Mouse (Mus musculus): ENCODE measurements at regions not wholly inside any gene's neighbourhood (a gene's known extent, or its start where the extent isn't known, plus 50 kb on each side); places are given as distances from the start of the nearest gene placed in this dataset.
A peak's percentile ranks its signal among the peaks of the same experiment; 100 is the strongest.

DNA sequence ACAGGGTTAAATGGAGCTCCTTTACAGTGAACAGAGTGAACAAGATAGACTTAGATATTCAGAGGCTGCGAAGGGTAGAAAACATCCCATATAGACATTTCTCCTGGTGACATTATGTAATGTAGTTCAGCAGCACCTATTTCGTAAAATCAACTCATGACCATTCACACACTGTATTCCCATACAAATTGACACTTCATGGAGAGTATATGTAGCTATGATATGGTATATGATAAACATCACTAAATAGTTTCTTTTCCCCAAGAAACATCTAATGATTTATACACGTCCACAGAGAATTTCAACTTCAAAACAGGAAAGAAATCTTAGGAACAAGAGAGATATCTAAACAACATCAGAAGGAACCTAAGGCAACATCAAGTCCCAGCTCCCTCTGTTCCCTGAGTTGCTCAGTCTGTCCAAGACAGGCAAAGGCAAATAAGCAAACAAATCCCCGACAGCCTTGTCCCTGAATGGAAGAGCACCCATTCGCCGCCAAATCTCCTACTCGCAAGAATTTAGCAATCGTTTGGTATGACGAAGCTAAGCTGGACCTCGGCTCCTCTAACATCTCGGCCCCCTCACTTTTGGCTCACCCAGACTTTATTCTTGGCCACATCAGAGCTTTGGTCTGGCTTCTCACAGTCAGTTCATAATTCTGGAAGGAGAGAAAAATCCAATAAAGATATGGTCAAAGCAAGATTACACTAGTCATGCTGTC is 148.0 kb downstream of the Cox18 start:
- CTCF ChIA-PET: no interaction called here

DNA sequence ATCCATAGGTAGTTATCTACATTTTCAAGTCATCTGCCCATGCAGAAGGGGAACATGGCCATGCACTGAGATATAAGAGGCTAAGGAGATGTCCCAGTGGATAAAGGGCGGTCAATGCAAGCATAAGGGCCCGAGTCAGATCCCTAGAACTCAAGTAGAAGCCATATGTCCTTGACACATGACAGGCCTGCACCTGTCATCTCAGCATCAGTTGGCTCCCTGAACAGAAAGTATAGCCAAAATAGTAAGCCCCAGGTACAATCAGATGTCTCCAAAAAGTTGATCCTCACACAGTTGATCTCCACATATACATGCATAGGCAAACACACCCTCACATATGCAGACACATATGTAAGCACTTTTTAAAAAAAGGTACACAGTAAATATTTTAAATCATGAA is 152.0 kb downstream of the Cox18 start:
- CTCF ChIA-PET: no interaction called here

More for the DNA sequence above, 148.0 kb downstream of the Cox18 start:
- ATAC-seq: no peak
- in situ Hi-C loops (cut with MboI; ENCODE audit: low pct_unique_long_range_greater_than_20kb): no loop called here
- POLR2A ChIA-PET: no interaction called here
- DNase-seq (ENCODE audit: low read depth, low spot score): no peak
- peaks cover 26% of the 10 kb centered on the region for H3K27me3 ChIP-seq
- no peak for TF ChIP-seq CTCF (IDR thresholded peaks at IDR 0.05)

DNA sequence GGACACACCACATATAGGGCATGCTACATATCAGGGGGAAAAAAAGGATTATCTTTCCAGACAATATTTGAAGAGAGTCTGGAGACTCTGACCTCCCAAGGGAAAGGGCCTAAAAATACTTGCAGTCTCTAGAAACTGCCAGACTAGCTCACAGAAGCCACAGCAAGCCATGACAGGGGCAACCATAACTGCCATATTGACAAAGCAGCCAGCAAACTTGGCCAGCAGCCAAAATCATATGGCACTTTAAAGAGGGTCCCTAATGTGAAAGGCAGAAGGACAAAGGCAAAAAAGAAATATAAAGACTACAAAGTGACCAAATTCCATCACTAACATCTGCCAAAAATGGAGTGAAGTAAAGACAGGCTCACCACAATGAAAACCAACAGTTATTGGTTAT is 155.2 kb downstream of the Cox18 start:
- ATAC-seq (no peak), DNase-seq (ENCODE audit: low read depth, low spot score) (no peak)
- POLR2A ChIA-PET: no interaction called here
- H3K27me3 ChIP-seq: peaks cover 29% of the 10 kb centered on the region
- CTCF ChIA-PET: no interaction called here
- no peak for TF ChIP-seq CTCF (IDR thresholded peaks at IDR 0.05)
- in situ Hi-C loops (cut with MboI; ENCODE audit: low pct_unique_long_range_greater_than_20kb): no loop called here

More for the DNA sequence above, 152.0 kb downstream of the Cox18 start:
- TF ChIP-seq CTCF (IDR thresholded peaks at IDR 0.05): no peak
- ATAC-seq (no peak), DNase-seq (ENCODE audit: low read depth, low spot score) (no peak)
- in situ Hi-C loops (cut with MboI; ENCODE audit: low pct_unique_long_range_greater_than_20kb): no loop called here
- H3K27me3 ChIP-seq: peaks cover 26% of the 10 kb centered on the region
- POLR2A ChIA-PET: interaction anchor here (0.6 kb wide), 1 partner anchor 547 kb away, joined by 4 read pairs; no protein-coding TSS in a partner anchor

DNA sequence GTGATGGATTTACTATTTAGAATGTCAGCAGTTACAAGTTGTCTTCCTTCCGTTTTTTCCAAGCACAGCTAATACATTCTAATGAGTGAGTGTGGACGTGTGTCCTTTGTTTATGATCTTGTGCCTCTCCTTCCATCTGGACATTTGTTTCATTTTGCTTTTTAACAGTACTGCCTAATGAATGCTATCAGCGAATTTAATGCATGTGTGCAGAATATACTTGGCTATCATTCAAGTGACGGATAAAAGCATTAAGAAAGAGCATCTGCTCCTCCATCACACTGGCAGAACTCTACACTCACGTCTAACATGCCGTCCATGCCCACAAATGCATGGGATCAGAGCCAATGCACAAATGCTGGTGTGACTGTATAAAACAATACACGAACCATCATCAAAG is 156.0 kb downstream of the Cox18 start:
- H3K27me3 ChIP-seq: peaks cover 29% of the 10 kb centered on the region
- ATAC-seq: no peak
- no peak for DNase-seq (ENCODE audit: low read depth, low spot score)
- in situ Hi-C loops (cut with MboI; ENCODE audit: low pct_unique_long_range_greater_than_20kb): no loop called here
- TF ChIP-seq CTCF (IDR thresholded peaks at IDR 0.05): no peak
- CTCF ChIA-PET: no interaction called here
- POLR2A ChIA-PET: no interaction called here

DNA sequence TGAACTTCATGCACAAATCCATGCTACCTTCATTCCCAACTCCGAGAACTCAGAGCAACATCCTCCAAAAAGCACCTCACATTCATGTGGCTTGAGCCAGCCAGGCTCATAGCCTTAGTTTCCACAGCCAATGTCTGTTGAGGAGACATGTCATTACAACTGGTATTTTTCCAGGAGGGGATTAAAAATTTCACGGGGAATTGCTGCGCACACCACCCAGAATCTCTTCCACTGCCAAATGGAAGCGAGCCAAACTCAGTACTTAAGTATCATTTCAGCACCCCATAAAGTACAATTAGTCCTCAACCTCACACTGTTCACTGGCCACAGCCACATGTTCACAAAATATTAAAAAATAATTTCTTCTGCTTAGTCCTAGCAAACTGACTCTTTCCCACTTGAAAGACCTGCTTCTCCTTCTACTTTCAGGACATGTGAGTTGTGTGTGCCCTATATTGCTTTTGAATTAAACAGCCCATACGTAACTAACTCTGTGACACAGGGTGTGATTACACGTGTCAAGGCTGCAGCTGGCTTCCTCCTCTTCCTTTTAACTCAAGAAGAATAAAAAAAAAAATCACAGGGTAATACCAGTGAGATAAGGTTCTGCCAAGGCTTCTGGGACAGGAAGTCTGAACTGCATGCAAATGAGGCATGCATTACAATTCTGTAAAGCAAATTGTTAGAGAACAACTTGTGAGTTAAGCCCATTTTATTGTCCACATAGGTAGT is 157.8 kb downstream of the Cox18 start:
- in situ Hi-C loops (cut with MboI; ENCODE audit: low pct_unique_long_range_greater_than_20kb): no loop called here
- no peak for ATAC-seq
- peaks cover 31% of the 10 kb centered on the region for H3K27me3 ChIP-seq
- no peak for DNase-seq (ENCODE audit: low read depth, low spot score)
- ChIA-PET POLR2A (interaction anchor here (0.6 kb wide), 1 partner anchor 85 kb away, joined by 3 read pairs; no protein-coding TSS in a partner anchor), CTCF (no interaction called here)
- TF ChIP-seq CTCF (IDR thresholded peaks at IDR 0.05): no peak

DNA sequence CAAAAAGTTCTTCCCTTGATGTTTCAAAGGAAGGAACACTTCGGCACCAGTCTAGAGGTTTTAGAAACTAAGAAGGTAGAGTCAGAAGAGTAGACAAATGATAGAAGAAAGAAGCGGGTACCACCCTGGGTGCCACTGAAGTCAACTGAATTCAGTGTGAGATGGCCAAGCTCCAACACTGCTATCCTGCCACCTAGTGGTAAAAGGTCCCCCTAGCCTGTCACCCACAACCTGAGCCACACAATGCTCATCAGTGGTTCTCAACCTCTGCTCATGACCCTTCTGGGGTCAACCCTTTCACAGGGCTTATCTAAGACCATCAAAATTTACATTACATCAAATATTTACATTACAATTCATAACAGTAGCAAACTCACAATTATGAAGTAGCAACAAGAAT is 168.1 kb downstream of the Cox18 start:
- peaks cover 21% of the 10 kb centered on the region for H3K27me3 ChIP-seq
- in situ Hi-C loops (cut with MboI; ENCODE audit: low pct_unique_long_range_greater_than_20kb): no loop called here
- CTCF ChIA-PET: no interaction called here
- peak; percentile 51 for TF ChIP-seq CTCF (IDR thresholded peaks at IDR 0.05)
- DNase-seq (ENCODE audit: low read depth, low spot score): no peak
- POLR2A ChIA-PET: no interaction called here
- no peak for ATAC-seq

DNA sequence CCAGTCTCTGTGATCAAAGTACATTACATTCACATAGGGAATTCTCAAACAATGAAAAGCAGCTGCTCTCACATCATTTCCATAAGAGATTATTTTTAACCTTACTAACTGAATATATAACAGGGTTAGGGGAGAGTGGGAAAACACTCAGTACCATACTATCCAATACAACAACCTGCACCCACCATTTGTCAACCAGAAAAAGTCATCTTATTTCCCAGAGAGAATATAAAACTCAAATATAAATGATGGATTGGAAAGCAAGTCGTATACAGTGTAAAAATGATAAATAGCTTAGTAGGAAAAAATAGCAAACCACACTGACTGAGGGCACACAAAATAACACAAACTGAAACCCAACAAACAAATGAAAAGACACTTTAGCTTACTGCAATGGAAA is 169.4 kb upstream of the Adamts3 start:
- DNase-seq (ENCODE audit: low read depth, low spot score) (no peak), ATAC-seq (no peak)
- ChIA-PET CTCF (no interaction called here), POLR2A (no interaction called here)
- in situ Hi-C loops (cut with MboI; ENCODE audit: low pct_unique_long_range_greater_than_20kb): no loop called here
- H3K27me3 ChIP-seq: peaks cover 21% of the 10 kb centered on the region
- no peak for TF ChIP-seq CTCF (IDR thresholded peaks at IDR 0.05)

DNA sequence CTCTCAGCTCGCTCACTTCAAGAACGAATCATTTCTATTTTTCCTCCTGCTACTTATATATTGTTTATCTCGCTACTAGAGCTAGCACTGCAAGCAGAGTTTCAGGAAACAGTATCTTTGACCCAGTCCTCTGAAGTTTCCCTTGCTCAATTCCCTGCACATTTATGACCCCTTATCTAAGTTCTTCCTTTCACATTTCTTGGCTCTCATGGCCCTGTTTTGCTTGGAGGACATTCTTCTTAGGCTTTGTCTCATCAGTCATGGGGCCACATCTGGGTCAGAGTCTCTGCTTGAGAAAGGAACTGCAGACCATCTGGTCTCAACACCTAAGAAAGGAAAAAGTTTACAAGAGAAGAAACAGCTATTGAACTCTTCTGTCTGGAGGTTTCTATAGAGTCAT is 166.7 kb upstream of the Adamts3 start:
- in situ Hi-C loops (cut with MboI; ENCODE audit: low pct_unique_long_range_greater_than_20kb): no loop called here
- DNase-seq (ENCODE audit: low read depth, low spot score) (no peak), ATAC-seq (no peak)
- ChIA-PET CTCF (interaction anchor here (1.4 kb wide), 1 partner anchor 20 kb away, joined by 3 read pairs; no protein-coding TSS in a partner anchor), POLR2A (no interaction called here)
- peaks cover 21% of the 10 kb centered on the region for H3K27me3 ChIP-seq
- TF ChIP-seq CTCF (IDR thresholded peaks at IDR 0.05): no peak

DNA sequence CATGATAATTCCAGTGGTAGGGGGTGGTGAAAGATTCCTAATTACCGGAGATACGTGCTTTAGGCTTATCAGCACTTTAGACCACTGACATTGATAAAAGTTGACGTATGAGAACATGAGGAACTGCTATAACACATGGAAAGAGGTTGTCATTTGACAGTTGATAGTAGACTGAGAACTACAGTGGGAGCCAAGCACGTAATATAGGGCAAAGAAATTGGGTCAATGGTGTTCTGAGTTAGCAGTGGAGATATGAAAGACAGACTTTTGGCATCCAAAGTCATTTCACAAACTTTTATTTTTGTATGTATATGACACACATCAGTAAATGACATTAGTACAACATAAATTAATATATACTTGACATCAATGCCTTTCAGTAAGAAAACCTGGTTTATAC is 159.6 kb upstream of the Adamts3 start:
- POLR2A ChIA-PET: no interaction called here
- DNase-seq (ENCODE audit: low read depth, low spot score) (no peak), ATAC-seq (no peak)
- TF ChIP-seq CTCF (IDR thresholded peaks at IDR 0.05): no peak
- in situ Hi-C loops (cut with MboI; ENCODE audit: low pct_unique_long_range_greater_than_20kb): no loop called here
- CTCF ChIA-PET: no interaction called here
- H3K27me3 ChIP-seq: peaks cover 4% of the 10 kb centered on the region

DNA sequence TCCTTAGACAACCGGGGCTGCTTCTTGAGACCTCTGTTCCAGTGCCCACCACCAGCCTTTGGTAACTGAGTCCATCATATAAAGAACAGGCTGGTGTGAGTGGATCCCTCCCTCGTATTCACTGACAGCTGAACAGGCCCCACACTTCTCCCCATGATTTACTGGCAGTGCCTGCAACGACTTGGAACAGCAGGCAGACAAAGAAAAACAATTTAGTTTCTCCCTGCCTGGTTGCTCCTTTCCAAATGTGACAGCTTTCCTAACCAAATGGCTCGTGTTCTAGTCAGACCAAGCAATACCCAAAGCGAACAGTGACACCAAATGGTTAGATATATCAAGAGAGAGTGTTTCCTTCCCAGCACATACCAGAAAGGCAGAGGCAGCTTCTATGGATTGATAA is 150.0 kb upstream of the Adamts3 start:
- DNase-seq (ENCODE audit: low read depth, low spot score) (no peak), ATAC-seq (no peak)
- in situ Hi-C loops (cut with MboI; ENCODE audit: low pct_unique_long_range_greater_than_20kb): no loop called here
- CTCF ChIA-PET: no interaction called here
- H3K27me3 ChIP-seq: peaks cover 14% of the 10 kb centered on the region
- POLR2A ChIA-PET: no interaction called here
- no peak for TF ChIP-seq CTCF (IDR thresholded peaks at IDR 0.05)

DNA sequence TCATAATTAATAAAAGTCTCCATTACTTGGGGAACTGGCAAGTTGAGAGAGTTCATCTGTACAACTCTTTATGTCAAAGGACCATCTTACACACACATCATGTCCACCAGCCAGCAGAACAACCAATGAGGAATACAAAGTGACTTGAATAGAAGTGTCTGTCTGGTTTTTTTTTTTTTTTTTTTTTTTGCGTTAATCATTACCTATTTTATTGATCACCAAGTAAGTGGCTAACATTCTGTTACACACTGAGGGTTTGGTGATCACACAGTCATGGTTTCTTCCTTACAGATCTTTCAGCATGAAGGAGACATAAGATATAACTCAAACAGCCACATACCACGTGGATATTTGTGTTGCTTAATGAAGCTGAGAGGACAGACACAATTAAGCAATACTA is 147.6 kb upstream of the Adamts3 start:
- ATAC-seq (no peak), DNase-seq (ENCODE audit: low read depth, low spot score) (no peak)
- H3K27me3 ChIP-seq: peaks cover 7% of the 10 kb centered on the region
- TF ChIP-seq CTCF (IDR thresholded peaks at IDR 0.05): no peak
- CTCF ChIA-PET: interaction anchor here (1.2 kb wide), 1 partner anchor 19 kb away, joined by 3 read pairs; no protein-coding TSS in a partner anchor
- in situ Hi-C loops (cut with MboI; ENCODE audit: low pct_unique_long_range_greater_than_20kb): no loop called here
- POLR2A ChIA-PET: no interaction called here

Data from Patski (cell line).